Mouse (Mus musculus): ENCODE measurements around the gene Zscan2.
"Not testable (repeated sequence)": the region's sequence is repeated elsewhere in the genome, so short reads cannot be mapped to it uniquely, and the experiment has no call there.

Zscan2 gene

GRCm38 (mm10) chr7:80860729-80861274 is at the start of gene Zscan2:
TSS of gene Zscan2 (plus strand) at chr7:80860920.
- in situ Hi-C loops (cut with MboI; ENCODE audit: unreplicated experiment in 2 of 2), result loop anchor here in 1 of 2 experiments (25.0 kb wide), 3 partner anchors 949 to 1401 kb away; partner anchors contain the start of genes Ap3s2 and Mesp1

DNA sequence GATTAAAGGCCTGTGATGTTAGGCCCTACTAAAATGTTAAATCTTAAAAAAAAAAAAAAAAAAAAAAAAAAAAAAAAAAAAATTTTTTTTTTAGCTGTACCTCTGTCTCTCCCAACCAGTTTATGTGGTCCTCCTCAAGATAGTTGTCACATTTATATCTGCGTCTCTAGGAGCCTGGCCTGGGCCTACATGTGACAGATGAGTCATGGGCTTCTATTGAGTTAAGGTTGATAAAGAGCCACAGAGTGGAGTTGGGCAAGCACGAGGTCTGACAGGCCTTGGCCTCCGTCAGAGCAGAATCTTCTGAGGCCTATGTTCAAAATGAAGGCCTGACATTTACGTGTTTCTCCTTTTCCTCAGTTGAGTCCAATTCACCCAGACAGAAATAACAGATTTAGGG is 47.3 kb upstream of the Zscan2 start:
- in situ Hi-C loops (cut with MboI; ENCODE audit: unreplicated experiment in 2 of 2), result no loop called here

DNA sequence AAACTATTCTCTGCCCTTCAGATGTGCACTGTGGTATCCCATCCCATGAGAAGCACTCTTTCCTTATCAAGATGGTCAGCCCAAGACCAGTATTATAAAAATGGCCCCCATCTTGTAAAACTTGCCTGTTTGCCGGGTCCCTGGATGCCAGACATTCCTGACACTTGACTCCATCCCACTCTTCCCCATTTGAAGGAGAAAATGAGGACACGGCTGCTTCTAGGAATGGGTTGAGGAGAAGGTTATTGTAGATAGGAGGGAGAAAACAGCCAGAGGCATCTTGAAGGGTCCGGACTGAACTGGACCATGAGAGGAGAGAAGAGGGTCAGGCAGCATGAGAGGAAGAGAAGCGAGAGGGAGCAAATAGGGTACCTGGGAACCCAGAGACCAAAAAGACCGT is 44.1 kb upstream of the Zscan2 start:
- in situ Hi-C loops (cut with MboI; ENCODE audit: unreplicated experiment in 2 of 2), result no loop called here

DNA sequence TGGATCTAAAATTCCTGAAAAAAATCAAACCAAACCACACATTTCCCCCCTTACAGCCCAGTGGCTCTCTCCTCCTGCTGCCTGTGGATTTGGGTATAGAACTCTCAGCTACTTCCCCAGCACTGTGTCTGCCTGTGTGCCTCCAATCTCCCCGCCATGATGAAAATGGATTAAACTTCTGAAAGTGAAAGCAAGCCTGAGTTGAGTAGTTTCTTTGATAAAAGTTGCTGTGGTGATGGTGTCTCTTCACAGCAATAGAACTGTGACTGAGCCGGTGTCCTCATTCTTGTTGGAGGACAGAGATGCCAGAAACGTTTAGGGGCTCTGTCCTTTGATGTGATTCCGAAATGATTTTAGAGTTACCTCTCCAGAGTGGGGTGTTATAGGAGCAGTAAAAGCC is 39.9 kb upstream of the Zscan2 start:
- in situ Hi-C loops (cut with MboI; ENCODE audit: unreplicated experiment in 2 of 2), result no loop called here

- in situ Hi-C loops (cut with MboI; ENCODE audit: unreplicated experiment in 2 of 2), result no loop called here
These were observed 37.5 kb upstream of the Zscan2 start for GRCm38 (mm10) chr7:80823267-80823666.

DNA sequence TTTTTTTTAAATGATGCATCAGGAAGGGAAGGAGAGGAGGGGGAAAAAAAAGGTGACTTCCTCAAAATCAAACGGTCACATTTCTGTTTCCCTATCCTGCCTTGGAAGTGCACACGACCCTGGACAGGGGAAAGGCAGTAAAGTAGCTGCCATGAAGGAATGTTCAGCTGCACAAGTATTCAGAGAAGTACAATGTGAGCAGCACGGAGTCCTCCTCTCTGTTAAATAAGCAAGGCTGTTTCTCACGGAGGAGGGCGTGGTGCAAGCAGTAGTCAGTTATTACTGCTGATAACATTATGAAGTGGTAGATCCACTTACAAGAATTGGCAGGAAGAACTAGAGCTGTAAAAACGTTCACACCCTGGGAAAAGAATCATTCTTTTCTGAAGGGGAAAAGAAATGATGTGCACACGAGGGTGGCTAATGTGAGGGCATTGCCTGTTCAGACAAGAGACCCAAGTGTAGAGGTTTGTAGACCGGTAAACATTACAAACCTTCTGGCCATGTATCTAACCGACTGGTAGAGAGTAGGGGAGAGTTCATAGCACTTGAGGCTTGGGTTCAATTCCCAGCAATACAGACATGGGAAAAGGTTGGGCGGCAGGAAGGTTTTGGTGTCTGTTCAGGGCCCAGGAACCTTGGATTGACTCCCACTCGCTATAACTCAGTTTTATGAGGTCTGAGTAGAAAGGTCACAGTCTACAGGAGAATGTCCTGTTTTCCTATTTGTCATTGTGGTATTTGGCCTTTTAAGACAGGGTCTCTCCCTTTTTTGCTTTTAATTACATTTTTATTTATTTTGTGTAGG is 36.6 kb upstream of the Zscan2 start:
- in situ Hi-C loops (cut with MboI; ENCODE audit: unreplicated experiment in 2 of 2), result no loop called here

- in situ Hi-C loops (cut with MboI; ENCODE audit: unreplicated experiment in 2 of 2), result no loop called here
These were observed 34.8 kb upstream of the Zscan2 start, which contains the start of gene Iqgap1 for GRCm38 (mm10) chr7:80825843-80826403. TSS of gene Iqgap1 (minus strand) at chr7:80825974.

- in situ Hi-C loops (cut with MboI; ENCODE audit: unreplicated experiment in 2 of 2), result no loop called here
These were observed 32.4 kb upstream of the Zscan2 start for GRCm38 (mm10) chr7:80828146-80828860.

DNA sequence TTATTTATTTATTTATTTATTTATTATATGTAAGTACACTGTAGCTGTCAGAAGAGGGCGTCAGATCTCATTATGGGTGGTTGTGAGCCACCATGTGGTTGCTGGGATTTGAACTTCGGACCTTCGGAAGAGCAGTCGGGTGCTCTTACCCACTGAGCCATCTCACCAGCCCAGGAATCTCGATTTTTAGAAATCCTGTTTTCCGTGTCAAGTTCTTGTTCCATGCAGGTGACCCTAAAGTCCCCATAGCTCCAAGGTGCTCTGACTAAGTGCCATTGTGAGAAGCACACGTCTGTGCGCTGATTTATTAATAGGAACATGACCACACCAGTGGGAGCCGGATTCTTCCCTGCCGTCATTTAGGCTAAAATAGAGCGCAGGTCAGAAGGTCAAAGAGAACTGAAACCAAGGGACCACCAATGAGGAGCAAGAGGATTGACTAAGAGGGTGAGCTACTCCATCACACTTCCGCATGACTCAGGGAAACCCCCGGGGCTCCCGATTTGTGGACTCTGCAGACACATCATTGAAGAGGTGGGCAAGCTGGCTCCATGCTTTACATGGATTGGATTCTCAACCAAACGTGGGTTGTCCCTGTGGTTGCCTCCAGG is 30.4 kb upstream of the Zscan2 start:
- in situ Hi-C loops (cut with MboI; ENCODE audit: unreplicated experiment in 2 of 2), result no loop called here

- in situ Hi-C loops (cut with MboI; ENCODE audit: unreplicated experiment in 2 of 2), result no loop called here
These were observed 28.5 kb upstream of the Zscan2 start for GRCm38 (mm10) chr7:80832191-80832590.

DNA sequence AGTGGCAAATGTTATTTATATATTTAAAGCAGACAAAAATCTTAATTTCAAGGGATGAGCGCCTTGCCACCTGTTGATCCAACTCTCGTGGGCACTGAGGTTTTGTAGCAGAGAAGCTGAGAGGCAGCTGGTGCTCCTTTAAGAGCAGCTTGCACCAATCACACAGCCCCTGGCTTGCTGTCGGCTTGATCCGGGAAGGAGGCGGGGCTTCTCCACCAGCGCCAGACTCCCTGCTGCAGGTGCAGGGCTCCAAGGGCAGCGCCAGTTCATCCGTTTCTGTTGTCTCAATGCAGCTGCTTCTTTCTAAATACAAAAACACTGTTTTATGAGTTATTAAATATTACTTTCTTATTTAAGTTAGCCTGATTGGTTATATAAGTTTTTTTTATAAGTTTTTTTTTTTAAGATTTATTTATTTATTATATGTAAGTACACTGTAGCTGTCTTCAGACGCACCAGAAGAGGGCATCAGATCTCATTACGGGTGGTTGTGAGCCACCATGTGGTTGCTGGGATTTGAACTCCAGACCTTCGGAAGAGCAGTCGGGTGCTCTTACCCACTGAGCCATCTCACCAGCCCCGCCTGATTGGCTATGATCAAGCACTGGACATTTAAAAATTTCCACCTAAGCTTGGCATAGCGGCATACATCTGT is 27.6 kb upstream of the Zscan2 start:
- in situ Hi-C loops (cut with MboI; ENCODE audit: unreplicated experiment in 2 of 2), result not testable (repeated sequence)

GRCm38 (mm10) chr7:80833651-80834532 is 26.8 kb upstream of the Zscan2 start:
- in situ Hi-C loops (cut with MboI; ENCODE audit: unreplicated experiment in 2 of 2), result no loop called here

GRCm38 (mm10) chr7:80835984-80836652 is 24.6 kb upstream of the Zscan2 start:
- in situ Hi-C loops (cut with MboI; ENCODE audit: unreplicated experiment in 2 of 2), result no loop called here

GRCm38 (mm10) chr7:80837736-80838135 is 23.0 kb upstream of the Zscan2 start:
- in situ Hi-C loops (cut with MboI; ENCODE audit: unreplicated experiment in 2 of 2), result no loop called here

GRCm38 (mm10) chr7:80838247-80838646 is 22.5 kb upstream of the Zscan2 start:
- in situ Hi-C loops (cut with MboI; ENCODE audit: unreplicated experiment in 2 of 2), result no loop called here

- in situ Hi-C loops (cut with MboI; ENCODE audit: unreplicated experiment in 2 of 2), result loop anchor here in 1 of 2 experiments (10.0 kb wide), 1 partner anchor 45 kb away; no protein-coding TSS in a partner anchor
These were observed 21.0 kb upstream of the Zscan2 start for GRCm38 (mm10) chr7:80839755-80840154.

- in situ Hi-C loops (cut with MboI; ENCODE audit: unreplicated experiment in 2 of 2), result loop anchor here in 1 of 2 experiments (10.0 kb wide), 1 partner anchor 45 kb away; no protein-coding TSS in a partner anchor
These were observed 20.5 kb upstream of the Zscan2 start for GRCm38 (mm10) chr7:80840241-80840640.

DNA sequence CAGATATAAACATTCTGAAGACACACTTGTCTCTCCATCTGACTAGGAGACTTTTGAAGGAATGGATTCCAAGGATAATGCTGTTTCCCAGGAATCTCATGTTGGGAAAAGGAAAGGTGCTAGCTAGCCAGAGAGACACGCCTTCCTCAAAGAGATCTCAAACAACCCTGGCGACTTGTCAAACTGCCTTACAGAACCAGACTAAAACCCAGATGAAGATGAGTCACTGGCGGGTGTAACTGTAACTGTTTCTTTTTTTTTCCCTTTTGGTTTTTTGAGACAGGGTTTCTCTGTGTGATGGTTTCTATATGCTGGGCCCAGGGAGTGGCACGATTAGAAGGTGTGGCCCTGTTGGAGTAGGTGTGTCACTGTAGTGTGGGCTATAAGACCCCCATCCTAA is 19.8 kb upstream of the Zscan2 start:
- in situ Hi-C loops (cut with MboI; ENCODE audit: unreplicated experiment in 2 of 2), result loop anchor here in 1 of 2 experiments (10.0 kb wide), 1 partner anchor 46 kb away; no protein-coding TSS in a partner anchor
